Mouse (Mus musculus) G1E-ER4 (cell line): Measurements from ENCODE around the gene Thra. TPM values are rescaled to one million over a fixed set of nuclear protein-coding genes. Genes with fewer than 3 reads are reported as not detected.

ENCODE experiments used
- GATA1 ChIP-seq: IDR thresholded peaks from one replicate; pipeline ENCODE4 v1.8.0; 2012; ENCODE audit warnings: low read length, inconsistent platforms
- polyA plus RNA-seq: library from polyadenylated mRNA; stranded (reverse); fragments of >175 nt; gene quantifications from 2 replicates; pipeline ENCODE4 v1.2.3, GENCODE M21; 2012

The Thra gene
- 30.8 and 40.6 TPM in 2 replicates for polyA plus RNA-seq

DNA sequence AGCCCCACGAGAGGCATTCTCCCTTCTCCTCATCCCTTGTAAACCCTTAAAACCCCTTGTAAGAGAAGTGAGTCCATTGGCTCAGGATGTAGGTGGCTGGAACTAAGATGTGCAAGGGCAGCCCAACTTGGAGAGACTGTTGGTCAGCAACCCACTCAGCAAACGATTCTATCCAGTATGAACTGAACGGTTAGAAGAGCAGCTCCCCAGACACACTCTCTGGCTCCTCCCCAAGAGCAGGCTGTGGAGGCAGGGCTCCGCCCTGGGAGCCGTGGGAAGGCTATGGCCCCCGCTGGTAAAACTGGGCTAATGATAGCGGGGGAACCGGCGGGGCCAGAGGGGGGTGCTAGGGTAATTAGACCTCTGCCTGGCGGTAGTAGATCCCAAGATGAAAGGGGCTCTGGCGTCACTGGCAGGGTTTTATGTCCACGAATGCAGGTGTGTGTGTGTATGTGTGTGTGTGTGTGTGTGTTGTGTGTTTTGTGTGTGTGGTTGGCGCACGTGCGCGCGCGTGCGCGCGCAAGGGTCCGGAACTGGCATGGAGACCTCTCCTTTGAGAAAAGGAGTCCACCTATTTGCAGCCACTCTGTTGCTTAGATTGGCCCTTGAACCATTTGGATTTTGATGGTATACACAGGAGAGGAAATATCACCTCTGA, at the start of gene Thra:
Gene Thra (plus strand): TSS at position 246 of the 658 bp plus-strand sequence.
- TF ChIP-seq GATA1: no peak

DNA sequence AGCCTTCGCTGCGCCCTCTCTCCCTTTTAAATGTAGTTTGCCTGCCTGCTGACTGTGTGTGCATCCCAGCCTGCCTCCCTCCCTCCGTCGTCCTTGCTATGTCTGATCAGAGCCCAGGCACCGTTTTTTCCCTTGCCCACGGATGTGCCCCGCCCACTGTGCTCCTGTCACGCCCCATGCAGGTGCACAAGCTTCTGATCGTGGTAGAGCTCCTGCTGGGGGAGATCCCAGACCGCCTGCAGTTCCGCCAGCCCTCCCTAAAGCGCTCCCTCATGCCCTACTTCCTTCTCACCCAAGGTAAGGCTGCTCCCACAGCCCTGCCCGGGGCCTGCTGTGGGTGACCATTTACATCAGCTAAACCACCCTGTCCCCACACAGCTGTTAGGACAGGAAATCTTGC, 47.2 kb upstream of the Thra start:
- TF ChIP-seq GATA1: no peak

DNA sequence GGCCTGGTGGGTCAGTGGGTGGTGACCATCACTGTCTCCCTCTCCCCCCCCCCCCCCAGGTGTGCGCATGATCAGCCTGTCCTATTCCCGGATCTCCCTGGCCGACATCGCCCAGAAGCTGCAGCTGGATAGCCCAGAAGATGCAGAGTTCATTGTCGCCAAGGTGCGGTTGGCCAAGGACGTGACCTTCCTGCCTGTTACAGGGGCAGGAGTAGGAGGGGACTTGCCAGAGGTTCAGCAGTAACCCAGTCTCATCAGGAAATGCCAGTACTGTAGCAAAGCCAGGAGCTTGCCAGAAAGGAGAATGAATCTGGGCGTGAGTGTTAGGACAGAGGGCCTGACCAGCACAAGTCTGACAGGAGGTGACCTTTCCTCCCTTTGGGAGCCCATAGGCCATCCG, 46.7 kb upstream of the Thra start:
- no peak for TF ChIP-seq GATA1

DNA sequence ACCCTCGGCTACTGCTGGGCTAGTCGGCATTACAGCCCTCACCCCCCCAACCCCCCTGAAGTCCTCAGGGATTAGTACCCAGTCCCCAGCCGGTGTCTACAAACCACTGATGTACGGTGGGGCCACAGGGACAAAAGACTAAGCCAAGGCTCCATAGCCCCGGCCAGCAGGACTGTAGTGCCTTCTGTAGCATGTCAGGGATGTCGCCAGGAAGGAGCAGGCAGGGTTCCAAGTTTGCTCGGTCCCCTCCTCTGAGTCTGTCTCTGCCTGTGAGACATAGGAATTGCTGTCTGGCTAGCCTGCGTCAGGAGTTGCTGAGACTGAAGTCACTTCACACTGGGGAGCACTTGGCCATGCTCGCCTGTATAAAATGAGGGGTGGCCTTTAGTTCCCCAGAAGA, 46.1 kb upstream of the Thra start:
- no peak for TF ChIP-seq GATA1

DNA sequence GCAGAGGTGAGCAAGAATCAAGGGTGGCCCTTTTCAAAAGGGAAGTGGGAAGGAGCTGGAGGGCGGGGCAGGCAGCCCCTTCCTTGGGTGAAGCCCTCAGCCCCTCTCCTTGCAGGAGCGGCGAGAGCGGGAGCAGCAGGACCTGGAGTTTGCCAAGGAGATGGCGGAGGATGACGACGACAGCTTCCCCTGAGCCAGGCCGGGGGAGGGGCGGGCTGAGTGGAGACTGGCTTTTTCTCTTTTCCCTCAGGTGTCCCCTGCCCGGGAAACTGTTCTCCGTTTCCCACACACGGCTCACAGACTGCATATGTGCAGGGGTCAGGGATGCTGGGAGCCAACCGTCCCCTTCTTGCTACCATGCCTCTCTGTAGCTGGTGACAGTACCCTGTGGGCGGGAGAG, 45.0 kb upstream of the Thra start:
- TF ChIP-seq GATA1: no peak

DNA sequence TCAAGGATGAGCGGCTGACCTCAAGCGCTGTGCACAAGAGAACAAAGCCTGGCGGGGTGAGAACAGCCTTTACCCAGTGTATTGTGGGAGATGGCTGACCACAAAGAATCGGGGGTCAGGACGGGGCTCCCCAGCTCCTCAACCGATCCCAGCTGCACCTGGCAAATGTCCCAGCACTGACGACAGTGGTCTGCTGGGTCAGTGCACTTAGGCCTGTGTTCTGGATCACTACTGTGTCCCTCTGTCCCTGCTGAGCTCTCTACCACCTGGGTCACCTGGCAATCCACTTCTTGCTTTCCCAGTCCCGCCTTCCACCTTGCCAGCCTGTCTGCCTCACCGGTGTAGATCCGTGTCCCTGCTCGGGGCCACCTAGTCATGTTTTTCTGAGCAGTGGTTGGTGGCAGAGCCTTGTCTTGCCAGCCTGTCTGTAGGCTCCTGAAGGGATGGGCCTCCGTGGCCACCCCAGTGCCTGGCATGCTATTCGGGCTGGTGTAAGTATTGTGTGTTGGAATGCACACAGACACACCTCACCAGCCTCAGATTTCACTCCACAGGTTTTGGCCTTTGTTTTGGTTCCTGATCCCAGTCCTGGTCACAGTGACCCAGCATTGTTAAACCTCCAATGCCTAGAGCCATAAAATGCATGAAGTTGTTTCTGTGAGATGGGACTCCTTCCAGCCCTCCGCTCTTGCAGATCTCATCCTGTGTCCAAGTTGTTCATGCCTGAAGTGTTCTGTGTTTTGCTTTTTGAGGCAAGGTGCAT, 43.8 kb upstream of the Thra start:
- no peak for TF ChIP-seq GATA1

DNA sequence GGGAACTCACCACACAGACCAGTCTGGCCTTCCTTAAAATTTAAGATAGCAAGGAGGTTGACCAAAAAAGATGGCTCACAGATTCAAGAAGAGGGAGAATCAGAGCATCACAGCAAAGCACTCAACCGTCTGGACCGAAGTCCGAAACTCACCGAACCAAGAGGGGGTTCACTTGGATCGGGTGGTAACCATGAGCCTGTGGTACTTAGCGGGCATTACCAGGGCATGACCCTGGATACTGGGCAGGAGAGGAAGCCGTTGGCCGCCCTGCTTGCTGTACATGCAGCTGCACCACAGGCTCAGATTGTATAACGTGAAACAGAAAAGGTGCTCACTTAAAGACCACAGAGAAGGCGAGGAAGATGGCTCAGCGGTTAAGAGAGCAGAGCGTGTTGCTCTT, 43.2 kb upstream of the Thra start:
- TF ChIP-seq GATA1: no peak

DNA sequence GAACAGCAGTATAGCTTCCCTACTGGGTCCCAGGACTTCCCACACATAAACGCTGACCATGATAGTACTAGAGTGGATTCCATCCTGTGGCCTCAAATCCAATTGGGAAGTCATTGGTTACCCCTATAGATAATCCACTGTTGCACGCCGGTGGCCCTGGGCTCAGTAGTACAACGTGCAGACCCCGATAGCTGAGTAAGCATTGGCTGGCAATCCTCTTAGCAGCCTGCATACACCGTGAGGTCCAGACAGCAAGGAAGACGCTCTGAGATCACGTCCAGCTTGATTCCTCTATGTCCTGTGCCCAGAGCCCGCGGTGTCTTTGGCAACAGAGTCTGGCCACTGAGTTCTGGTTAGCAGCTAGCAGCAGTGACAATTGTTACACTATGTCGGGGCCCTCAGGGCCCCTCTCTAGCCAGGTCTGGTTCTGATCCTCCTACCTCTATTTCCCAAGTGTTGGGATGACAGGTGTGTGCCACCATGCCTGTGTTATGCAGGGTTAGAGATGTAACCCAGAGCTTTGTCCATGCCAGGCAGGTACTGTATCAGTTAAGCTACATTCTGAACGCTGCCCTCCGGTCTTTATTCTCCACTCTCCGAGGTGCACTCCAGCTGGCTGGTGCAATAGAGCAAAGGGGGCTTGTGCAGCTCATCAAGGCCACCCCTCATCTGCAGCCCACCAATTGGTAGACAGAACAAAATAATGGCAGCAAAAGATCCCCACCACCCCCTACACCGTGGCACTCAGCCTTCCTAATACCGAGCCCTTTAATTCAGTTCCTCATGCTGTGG, 41.4 kb upstream of the Thra start:
- no peak for TF ChIP-seq GATA1

DNA sequence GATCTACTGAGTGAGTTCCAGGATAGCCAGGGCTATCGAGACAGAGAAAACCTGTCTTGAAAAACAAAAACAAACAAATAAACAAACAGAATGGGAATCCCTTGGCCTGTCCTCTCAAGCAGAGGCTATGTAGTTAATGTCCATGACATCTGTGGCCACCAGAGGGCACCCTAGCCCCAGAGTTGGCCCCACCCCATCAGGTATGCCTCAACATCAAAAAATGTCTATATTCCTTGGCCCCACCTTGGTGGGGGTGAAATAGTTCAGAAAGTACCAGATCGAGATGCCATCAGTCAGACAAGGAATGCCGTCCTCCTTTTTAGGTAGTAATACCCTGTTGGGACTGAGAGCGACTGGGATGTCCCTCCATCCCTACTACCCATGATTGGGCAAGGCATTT, 40.5 kb upstream of the Thra start:
- no peak for TF ChIP-seq GATA1

DNA sequence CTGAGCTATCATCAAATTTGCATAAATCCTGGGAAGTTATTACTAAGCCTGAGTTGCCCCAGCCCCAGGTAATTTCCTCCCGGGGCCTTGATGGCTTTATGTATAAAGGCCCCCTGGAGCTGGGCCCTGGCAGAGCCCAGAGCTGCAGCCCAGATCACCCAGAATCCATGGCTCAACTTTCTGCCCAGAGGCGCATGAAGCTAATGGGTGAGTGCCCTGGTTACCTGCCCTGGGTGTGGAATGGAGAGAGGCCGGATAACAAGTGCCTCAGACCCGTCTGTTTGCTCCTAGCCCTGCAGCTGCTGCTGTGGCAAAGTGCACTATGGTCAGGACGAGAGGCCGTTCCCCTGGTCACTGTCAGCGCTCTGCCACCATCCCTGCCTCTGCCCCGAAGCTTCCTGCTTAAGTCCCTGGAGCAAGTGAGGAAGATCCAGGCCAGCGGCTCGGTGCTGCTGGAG, 39.2 kb upstream of the Thra start, which contains the start of gene Csf3:
Gene Csf3 (plus strand): TSS at position 51 of the 458 bp plus-strand sequence.
- TF ChIP-seq GATA1: no peak

DNA sequence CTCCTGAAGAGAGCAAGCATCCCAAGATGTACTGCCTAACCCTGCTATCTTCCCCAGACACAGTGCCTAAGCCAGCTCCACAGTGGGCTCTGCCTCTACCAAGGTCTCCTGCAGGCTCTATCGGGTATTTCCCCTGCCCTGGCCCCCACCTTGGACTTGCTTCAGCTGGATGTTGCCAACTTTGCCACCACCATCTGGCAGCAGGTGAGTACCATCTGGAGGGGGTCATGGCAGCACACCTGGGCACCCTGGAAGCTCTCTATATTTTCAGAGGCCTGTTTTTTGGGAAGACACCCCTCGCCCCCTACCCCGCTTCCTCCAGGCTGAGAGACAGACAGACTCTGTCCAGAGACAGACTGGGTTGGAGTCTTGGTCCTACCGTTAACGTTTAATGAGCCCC, 38.1 kb upstream of the Thra start:
- TF ChIP-seq GATA1: no peak

DNA sequence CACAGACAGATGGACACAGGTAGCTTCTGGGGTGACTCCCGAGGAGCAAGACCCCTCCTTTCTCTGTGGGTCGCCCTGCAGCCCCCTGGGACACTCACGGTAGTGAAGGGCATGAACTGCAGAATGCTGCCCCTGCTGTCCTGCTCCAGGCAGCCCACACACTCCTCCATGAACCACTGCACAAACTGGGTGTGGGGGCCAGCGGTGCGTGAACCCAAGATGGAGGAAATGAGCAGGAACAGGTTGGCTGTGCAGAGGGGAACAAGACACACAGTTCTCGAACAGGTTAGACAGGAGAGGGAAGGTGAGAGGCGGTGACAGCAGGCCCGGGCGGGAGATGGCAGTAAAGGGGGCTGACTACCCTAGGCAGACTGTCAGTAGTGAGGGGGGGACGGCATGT, 35.4 kb upstream of the Thra start:
- TF ChIP-seq GATA1: no peak

DNA sequence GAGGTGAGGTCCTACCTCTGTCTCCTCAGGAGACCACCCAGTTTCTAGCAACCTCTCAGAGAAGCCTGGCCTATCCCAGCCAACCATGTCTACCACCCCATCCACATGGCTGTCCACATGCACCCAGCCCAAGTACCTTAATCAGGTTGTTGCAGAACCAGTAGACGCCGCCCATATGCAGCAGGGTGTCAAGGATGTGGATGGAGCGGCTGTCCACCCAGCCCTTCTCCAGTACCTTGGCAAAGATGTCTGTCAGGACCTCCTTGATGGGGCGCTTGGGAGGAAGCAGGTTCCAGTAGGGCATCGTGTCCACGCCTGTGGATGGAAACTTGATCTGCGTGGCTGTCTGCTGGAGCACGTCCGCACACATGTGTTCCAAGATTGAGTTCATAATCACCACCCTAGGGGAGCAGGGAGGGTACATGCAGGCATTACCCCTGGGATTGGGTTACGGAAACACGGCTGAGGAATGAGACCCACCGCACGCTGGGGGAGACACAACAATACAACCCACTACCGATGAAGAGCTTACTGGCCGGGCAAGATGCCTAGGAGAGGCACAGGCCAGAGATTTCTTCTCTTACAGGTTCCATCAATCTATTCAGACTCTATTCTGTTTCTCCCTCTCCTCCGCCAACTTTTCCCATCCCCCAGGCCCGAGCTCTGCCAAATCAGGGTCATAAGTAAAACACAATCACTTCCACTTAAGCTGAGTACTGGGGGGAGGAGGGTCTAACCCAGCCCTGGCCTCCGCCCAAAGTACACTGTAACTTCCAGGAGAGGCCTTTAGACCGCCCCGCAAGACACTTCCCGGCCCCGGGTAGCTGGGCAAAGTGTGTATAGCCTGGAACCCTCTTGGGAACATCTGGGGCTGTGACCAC, 32.8 kb upstream of the Thra start:
- no peak for TF ChIP-seq GATA1

DNA sequence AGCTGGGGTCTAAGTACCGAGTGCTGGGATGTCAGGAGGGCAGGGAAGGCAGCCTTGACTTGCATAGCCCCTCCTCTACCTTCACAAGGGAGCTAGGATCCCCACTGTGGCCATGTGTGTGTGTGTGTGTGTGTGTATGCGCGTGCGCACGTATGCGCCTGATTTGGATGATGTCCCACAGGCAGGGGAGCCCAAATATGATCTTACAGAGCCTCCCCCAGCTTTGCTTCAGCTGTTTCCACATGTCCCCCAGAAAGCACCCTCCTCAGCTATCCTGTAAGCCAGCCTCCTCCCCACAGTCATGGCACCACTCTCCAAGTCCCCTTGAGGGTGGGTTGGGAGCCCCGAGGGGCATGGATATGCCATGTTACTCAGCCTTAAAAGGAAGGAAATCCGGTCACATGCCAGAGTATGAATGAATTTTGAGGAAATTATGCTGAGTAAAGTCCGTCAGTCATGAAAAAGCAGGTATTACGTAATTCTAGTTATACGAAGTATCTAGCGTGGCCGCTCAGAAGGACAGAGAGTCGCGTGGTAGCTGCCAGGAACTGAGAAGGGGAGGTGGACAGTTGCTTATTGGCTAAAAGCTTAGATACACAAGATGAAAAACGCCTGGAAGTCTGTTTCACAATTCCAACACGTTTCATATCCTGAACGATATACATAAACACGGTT, 32.0 kb upstream of the Thra start:
- TF ChIP-seq GATA1: no peak
